Mouse (Mus musculus) heart, adult 9 months (tissue): ENCODE measurements around the gene Cd160.
A peak's percentile ranks its signal among the peaks of the same experiment; 100 is the strongest.

Experiments used
- DNase-seq, 2 experiments: peaks; one replicate each; pipeline ENCODE4 v3.0.0; 2022; ENCODE audit warnings: low spot score in 2 of 2

Gene Cd160

DNA sequence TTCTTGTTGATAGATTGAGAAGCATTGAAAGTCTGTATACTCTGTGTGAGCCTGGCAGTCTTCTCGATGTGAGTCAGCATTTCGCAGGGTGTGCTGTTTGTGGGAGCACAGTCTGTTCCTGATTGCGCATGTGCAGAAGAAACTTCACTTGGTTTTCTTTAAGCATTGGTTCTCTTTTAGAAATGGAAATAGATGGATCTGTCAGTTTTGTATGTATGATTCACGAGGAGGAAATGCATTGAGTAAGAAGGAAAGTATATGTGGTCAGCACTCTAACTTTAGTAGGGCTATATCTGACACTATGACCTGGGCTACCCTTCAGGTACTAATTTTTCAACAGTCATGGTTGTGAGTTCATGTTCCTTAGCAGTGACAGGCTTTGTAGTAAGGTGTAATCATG, 69.5 kb downstream of the Cd160 start:
- no peak for DNase-seq

DNA sequence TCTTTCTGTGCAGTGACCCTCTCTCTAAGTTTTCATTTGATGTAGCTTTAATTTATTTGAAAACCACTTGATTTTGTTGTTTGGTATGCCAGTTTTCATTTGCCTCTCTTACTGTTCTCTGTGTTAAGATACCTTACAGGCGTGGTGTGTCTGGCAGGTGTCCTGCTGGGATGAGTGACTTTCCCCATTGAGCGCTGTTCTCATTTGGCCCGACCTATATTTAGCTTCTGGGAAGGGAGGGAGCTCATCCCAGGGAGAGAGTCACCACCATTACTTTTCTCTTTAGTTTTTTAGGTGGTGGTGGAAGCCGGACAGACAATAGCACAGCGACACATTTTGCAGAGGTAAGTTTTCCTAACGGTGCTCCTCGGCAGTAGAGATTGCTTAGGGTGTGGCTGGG, 71.5 kb downstream of the Cd160 start:
- peak; percentile 48 to 58 for DNase-seq

DNA sequence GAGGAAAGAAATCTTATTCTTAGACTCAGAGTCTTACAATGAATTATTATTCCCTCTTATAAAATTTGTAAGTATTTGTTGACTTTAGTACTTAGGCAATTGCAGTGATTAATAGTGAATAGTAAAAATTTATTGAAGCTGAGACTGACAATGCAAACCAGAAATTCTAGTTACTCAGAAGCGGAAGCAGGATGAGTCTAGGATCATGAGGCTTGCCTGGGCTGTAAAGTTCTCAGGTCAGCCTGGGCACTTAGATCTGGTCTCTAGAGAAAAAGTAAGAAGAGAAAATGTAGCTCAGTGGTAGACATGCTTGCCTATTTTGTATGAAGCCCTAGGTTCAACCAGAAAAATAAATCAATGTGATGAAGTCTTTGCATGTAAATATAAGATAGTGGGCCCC, 73.2 kb downstream of the Cd160 start:
- no peak for DNase-seq
